8 mouse cellular contexts compared by ENCODE assay signal in genomic region chr5:134638461-134639268, GRCm38 (mm10). TPM values are rescaled to one million over a fixed set of nuclear protein-coding genes. Genes with fewer than 3 reads are reported as not detected.
DNase-seq lines count a peak whose midpoint lies in the region; ATAC-seq and TF ChIP-seq lines count a peak whose summit lies in the region.

No protein-coding gene starts in this region.

- no peak for TF ChIP-seq POLR2A in myocyte (IDR thresholded peaks at IDR 0.05; ENCODE audit: insufficient read length, low read depth)

- peak overlapping the region; percentile 81 for H3K4me2 ChIP-seq in intestine, embryonic 14.5 days (ENCODE audit: low read length)
- H3K4me2 ChIP-seq in myocyte (ENCODE audit: low read depth), result peak overlapping the region; percentile 92

- peak; percentile 80 for DNase-seq in heart, embryonic 10.5 days (ENCODE audit: low spot score)
- no peak for DNase-seq in heart, postnatal 36 days
- peak; percentile 26 for DNase-seq in urinary bladder, postnatal 14 days (ENCODE audit: low spot score)
- no peak for DNase-seq in urinary bladder, adult 2 months (ENCODE audit: low spot score)
- no peak for DNase-seq in intestine, embryonic 14.5 days (ENCODE audit: low spot score)
- no peak for DNase-seq in adrenal gland, postnatal 10 days
- DNase-seq in right cerebral cortex, adult 18-20 months, result no peak

- peak overlapping the region; percentile 100 for H3K4me3 ChIP-seq in heart, embryonic 10.5 days
- H3K4me3 ChIP-seq in intestine, embryonic 14.5 days (ENCODE audit: low read depth, low read length), result peak overlapping the region; percentile 97
- H3K4me3 ChIP-seq in myocyte, result peak overlapping the region; percentile 73

- H3K27me3 ChIP-seq in heart, embryonic 10.5 days (ENCODE audit: insufficient read depth, poor library complexity, severe bottlenecking), result no peaks in the 10 kb centered on the region
- no peaks in the 10 kb centered on the region for H3K27me3 ChIP-seq in intestine, embryonic 14.5 days (replicated peaks; ENCODE audit: control insufficient read depth, insufficient read depth, low read length)
- no peaks in the 10 kb centered on the region for H3K27me3 ChIP-seq in myocyte (ENCODE audit: control insufficient read depth, insufficient read depth, insufficient read length)

- peak; percentile 76 for ATAC-seq in intestine, embryonic 14.5 days (replicated peaks; ENCODE audit: low FRiP score, low TSS enrichment, low read depth)

- intact Hi-C loops in heart, postnatal 36 days (cut with DNase I), result no loop called here

- peaks cover 50% of the 10 kb centered on the region for H3K79me2 ChIP-seq in myocyte (ENCODE audit: control insufficient read depth, insufficient read depth)

- H3K9me3 ChIP-seq in heart, embryonic 10.5 days, result no peaks in the 10 kb centered on the region
- no peaks in the 10 kb centered on the region for H3K9me3 ChIP-seq in intestine, embryonic 14.5 days (ENCODE audit: control insufficient read depth, low read length)

- peak overlapping the region; percentile 100 for H3ac ChIP-seq in myocyte (ENCODE audit: control insufficient read depth, insufficient read length)

- peaks cover 8% of the 10 kb centered on the region; the same call in 1 of the 2 replicates for H3K4me1 ChIP-seq in heart, embryonic 10.5 days
- peaks cover 12% of the 10 kb centered on the region for H3K4me1 ChIP-seq in intestine, embryonic 14.5 days (replicated peaks; ENCODE audit: control insufficient read depth, insufficient read depth, low read length)

- peak overlapping the region; percentile 99 for H3K27ac ChIP-seq in heart, embryonic 10.5 days
- peak overlapping the region; percentile 94 for H3K27ac ChIP-seq in intestine, embryonic 14.5 days (ENCODE audit: low read depth)

- peak overlapping the region; percentile 99 for H3K9ac ChIP-seq in intestine, embryonic 14.5 days (ENCODE audit: low read length)

- H3K36me3 ChIP-seq in heart, embryonic 10.5 days, result peaks cover 32% of the 10 kb centered on the region
- peaks cover 32% of the 10 kb centered on the region for H3K36me3 ChIP-seq in intestine, embryonic 14.5 days (ENCODE audit: control insufficient read depth, insufficient read depth, low read length)
- peaks cover 11% of the 10 kb centered on the region for H3K36me3 ChIP-seq in myocyte (ENCODE audit: control insufficient read depth, insufficient read depth)

- WGBS in heart, embryonic 10.5 days, result under 1% methylated on average over 85 of the region's 85 CpGs
- under 1% methylated on average over 74 of the region's 85 CpGs for WGBS in intestine, embryonic 14.5 days

TF ChIP-seq in myocyte, 11 proteins besides CTCF, POLR2A, EP300 and RAD21:
- TF ChIP-seq POLR2AphosphoS2 (IDR thresholded peaks at IDR 0.05; ENCODE audit: insufficient read length, low read depth) (peak; percentile 29), MYOG (IDR thresholded peaks at IDR 0.05; ENCODE audit: control insufficient read depth in 1 of 3, insufficient read depth in 1 of 3, insufficient read length in 2 of 3, low read depth in 2 of 3) (peak in 1 of 3 experiments; percentile 18), REST (IDR thresholded peaks at IDR 0.05; ENCODE audit: insufficient read depth, insufficient read length) (no peak)

RNA-seq across cellular contexts. Expression of gene Eif4h, which starts 0.6 kb away (rescaled TPM):
- polyA plus RNA-seq in heart, embryonic 10.5 days (2016; fragmentation: Nextera tagmentation; extraction: Ambion mirVana), result 435 and 453 TPM in 2 replicates
- 100 to 1,000 TPM; 143 to 145 TPM for total RNA-seq in heart, postnatal 36 days (2021)
- 221 and 232 TPM in 2 replicates for polyA plus RNA-seq in urinary bladder, adult 2 months (2012; rRNA removed)
- polyA plus RNA-seq in intestine, embryonic 14.5 days (2014; fragmentation: Nextera tagmentation; extraction: Ambion mirVana), result 437 and 474 TPM in 2 replicates
- 293 TPM for polyA plus RNA-seq in myocyte (2012; fragmentation: generic; extraction: Trizol)
- 100 to 1,000 TPM; 270 to 283 TPM for total RNA-seq in adrenal gland, postnatal 10 days (2021)

RNA-seq across cellular contexts. Expression of gene Lat2, which starts 23.8 kb away (rescaled TPM):
- polyA plus RNA-seq in heart, embryonic 10.5 days (2016; fragmentation: Nextera tagmentation; extraction: Ambion mirVana), result 2.9 and 4.1 TPM in 2 replicates
- total RNA-seq in heart, postnatal 36 days (2021), result 1 to 10 TPM; 1.6 to 2.2 TPM
- polyA plus RNA-seq in urinary bladder, adult 2 months (2012; rRNA removed), result 6.9 TPM in 2 replicates
- 1.9 and 2.3 TPM in 2 replicates for polyA plus RNA-seq in intestine, embryonic 14.5 days (2014; fragmentation: Nextera tagmentation; extraction: Ambion mirVana)
- 0.59 TPM for polyA plus RNA-seq in myocyte (2012; fragmentation: generic; extraction: Trizol)
- total RNA-seq in adrenal gland, postnatal 10 days (2021), result 1 to 10 TPM; 3.8 to 4.3 TPM

RNA-seq across cellular contexts. Expression of gene Limk1, which starts 49.7 kb away (rescaled TPM):
- polyA plus RNA-seq in heart, embryonic 10.5 days (2016; fragmentation: Nextera tagmentation; extraction: Ambion mirVana), result 3.7 and 4.7 TPM in 2 replicates
- total RNA-seq in heart, postnatal 36 days (2021), result 1 to 10 TPM; 4.5 to 4.9 TPM
- 10.6 and 12.6 TPM in 2 replicates for polyA plus RNA-seq in urinary bladder, adult 2 months (2012; rRNA removed)
- polyA plus RNA-seq in intestine, embryonic 14.5 days (2014; fragmentation: Nextera tagmentation; extraction: Ambion mirVana), result 4.7 and 5.3 TPM in 2 replicates
- 22.3 TPM for polyA plus RNA-seq in myocyte (2012; fragmentation: generic; extraction: Trizol)
- 10 to 100 TPM; 17.9 to 20.5 TPM for total RNA-seq in adrenal gland, postnatal 10 days (2021)

RNA-seq across cellular contexts. Expression of gene Rfc2, which starts 57.5 kb away (rescaled TPM):
- 271 and 300 TPM in 2 replicates for polyA plus RNA-seq in heart, embryonic 10.5 days (2016; fragmentation: Nextera tagmentation; extraction: Ambion mirVana)
- 10 to 100 TPM; 23.4 to 23.9 TPM for total RNA-seq in heart, postnatal 36 days (2021)
- polyA plus RNA-seq in urinary bladder, adult 2 months (2012; rRNA removed), result 69.2 and 82.6 TPM in 2 replicates
- polyA plus RNA-seq in intestine, embryonic 14.5 days (2014; fragmentation: Nextera tagmentation; extraction: Ambion mirVana), result 298 and 318 TPM in 2 replicates
- 69.3 TPM for polyA plus RNA-seq in myocyte (2012; fragmentation: generic; extraction: Trizol)
- 10 to 100 TPM; 51.1 to 56.7 TPM for total RNA-seq in adrenal gland, postnatal 10 days (2021)

Comparison
In these comparisons a context has a peak if more than half of its experiments do, and no peak if none do; other contexts are left out.
1. DNase-seq: peak in heart, embryonic 10.5 days (single experiment) and urinary bladder, postnatal 14 days (single experiment); none in heart, postnatal 36 days (0 of 2), urinary bladder, adult 2 months (single experiment), intestine, embryonic 14.5 days (single experiment), adrenal gland, postnatal 10 days (single experiment) and right cerebral cortex, adult 18-20 months (single experiment).
2. Peak in every context shown above with its lines, with median percentiles within 50 percentile points of each other: H3K4me3 ChIP-seq.